Mouse (Mus musculus): ENCODE measurements around the gene Olfr331. TPM values are rescaled to one million over a fixed set of nuclear protein-coding genes. Genes with fewer than 3 reads are reported as not detected.

The Olfr331 gene
- polyA plus RNA-seq (2017; shearing (Covaris generic)) = not detected

DNA sequence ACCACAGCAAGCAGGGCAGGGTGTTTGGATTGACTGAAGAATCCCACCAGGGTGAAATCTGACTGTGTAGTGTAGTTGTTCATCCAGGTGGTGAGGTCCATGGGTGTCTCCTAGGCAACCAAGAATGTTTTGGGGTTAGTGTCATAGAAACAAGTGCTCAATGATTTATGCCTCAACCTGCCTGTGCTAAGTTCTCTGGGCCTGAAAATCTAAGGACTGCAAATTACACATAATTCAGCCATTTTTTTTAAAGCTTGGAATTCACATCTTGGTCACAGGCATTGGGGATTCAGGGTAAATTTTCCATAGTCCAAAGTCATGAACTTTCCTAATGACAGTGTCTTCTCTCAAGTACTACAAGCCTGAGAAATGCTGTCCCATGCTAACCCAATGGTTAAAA, at the start of gene Olfr331:
Olfr331 (minus strand) TSS at position 101 of the 400 bp plus-strand sequence.

GRCm38 (mm10) chr11:58546322-58546721, 44.0 kb upstream of the Olfr331 start, which contains the start of gene Olfr329-ps:
Gene Olfr329-ps, minus strand, starts transcription at chr11:58546422.

GRCm38 (mm10) chr11:58534736-58535135, 32.4 kb upstream of the Olfr331 start, which contains the start of gene Olfr330:
Gene Olfr330, minus strand, starts transcription at chr11:58534836.

GRCm38 (mm10) chr11:58492455-58492854, 9.9 kb downstream of the Olfr331 start, which contains the start of gene Olfr332:
Gene Olfr332, minus strand, starts transcription at chr11:58492555.

DNA sequence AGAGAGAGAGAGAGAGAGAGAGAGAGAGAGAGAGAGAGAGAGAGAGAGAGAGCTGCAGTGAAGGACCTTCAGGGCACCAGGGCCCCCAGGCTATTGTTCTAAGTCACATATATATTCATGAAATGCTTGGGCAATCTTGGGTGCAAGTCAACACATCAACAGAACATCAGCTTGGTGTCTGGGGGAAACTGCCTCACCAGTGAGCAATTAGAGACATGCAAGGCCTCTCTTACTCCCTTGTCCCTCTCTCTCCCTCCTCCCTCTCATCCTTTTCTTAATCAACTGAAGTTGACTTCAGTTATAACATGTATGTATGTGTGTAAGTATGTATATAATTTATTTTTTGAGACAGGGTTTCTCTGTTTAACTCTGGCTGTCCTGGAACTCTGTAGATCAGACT, 40.2 kb downstream of the Olfr331 start, which contains the start of gene Olfr30:
Olfr30 (minus strand) TSS at position 101 of the 400 bp plus-strand sequence.

DNA sequence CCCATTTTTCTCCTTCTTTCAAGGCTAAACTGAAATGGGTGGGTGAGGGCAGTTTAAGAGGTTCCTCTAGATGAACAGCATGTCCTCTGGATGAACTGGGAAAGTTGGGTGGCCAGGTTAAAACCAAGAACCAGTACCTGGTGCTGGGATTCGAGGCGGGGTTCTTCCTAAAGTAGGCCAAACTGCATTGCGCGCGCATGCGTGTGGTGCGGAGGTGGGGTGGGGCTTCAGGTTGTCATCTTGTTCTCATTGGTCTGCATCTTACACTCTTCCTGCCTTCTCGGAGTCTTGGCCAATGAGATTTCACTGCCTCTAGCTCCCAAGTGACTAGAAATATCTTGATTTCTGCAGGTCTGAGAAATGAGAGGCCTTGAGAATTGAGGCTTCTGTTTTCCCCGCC, 49.6 kb downstream of the Olfr331 start, which contains the start of gene Lypd9:
Lypd9 (minus strand) TSS at position 165 of the 400 bp plus-strand sequence.

Other genes starting within 250 kb of the Olfr331 start
- gene 4930438A08Rik, start 227.8 kb downstream of the Olfr331 start, polyA plus RNA-seq (2017; shearing (Covaris generic)) = not detected
- 28.5 TPM for gene Zfp692, start 195.5 kb downstream of the Olfr331 start, polyA plus RNA-seq (2017; shearing (Covaris generic))
- 48.2 TPM for gene Zfp672, start 172.2 kb downstream of the Olfr331 start, polyA plus RNA-seq (2017; shearing (Covaris generic))
- 30.7 TPM for gene Sh3bp5l, start 171.8 kb downstream of the Olfr331 start, polyA plus RNA-seq (2017; shearing (Covaris generic))
- not detected for gene Lypd8, start 123.5 kb downstream of the Olfr331 start, polyA plus RNA-seq (2017; shearing (Covaris generic))
- gene 1810065E05Rik, start 81.5 kb downstream of the Olfr331 start, polyA plus RNA-seq (2017; shearing (Covaris generic)) = not detected
- gene Gm12253, start 70.0 kb downstream of the Olfr331 start, polyA plus RNA-seq (2017; shearing (Covaris generic)) = not detected
- not detected for gene Lypd9, start 49.6 kb downstream of the Olfr331 start, polyA plus RNA-seq (2017; shearing (Covaris generic))
- not detected for gene Olfr30, start 40.3 kb downstream of the Olfr331 start, polyA plus RNA-seq (2017; shearing (Covaris generic))
- gene Olfr332, start 10.0 kb downstream of the Olfr331 start, polyA plus RNA-seq (2017; shearing (Covaris generic)) = not detected
- not detected for gene Olfr330, start 32.3 kb upstream of the Olfr331 start, polyA plus RNA-seq (2017; shearing (Covaris generic))
- gene Olfr329-ps, start 43.9 kb upstream of the Olfr331 start, polyA plus RNA-seq (2017; shearing (Covaris generic)) = not detected
- gene Olfr328, start 53.1 kb upstream of the Olfr331 start, polyA plus RNA-seq (2017; shearing (Covaris generic)) = not detected
- 0.26 TPM for gene Olfr224, start 68.0 kb upstream of the Olfr331 start, polyA plus RNA-seq (2017; shearing (Covaris generic))
- gene Olfr325, start 75.2 kb upstream of the Olfr331 start, polyA plus RNA-seq (2017; shearing (Covaris generic)) = not detected
- not detected for gene Olfr324, start 92.5 kb upstream of the Olfr331 start, polyA plus RNA-seq (2017; shearing (Covaris generic))
- gene 2210407C18Rik, start 113.5 kb upstream of the Olfr331 start, polyA plus RNA-seq (2017; shearing (Covaris generic)) = not detected
- not detected for gene Olfr323, start 127.9 kb upstream of the Olfr331 start, polyA plus RNA-seq (2017; shearing (Covaris generic))
- gene Trim58, start 137.9 kb upstream of the Olfr331 start, polyA plus RNA-seq (2017; shearing (Covaris generic)) = not detected
- not detected for gene Olfr322, start 156.2 kb upstream of the Olfr331 start, polyA plus RNA-seq (2017; shearing (Covaris generic))
- gene Olfr320, start 178.5 kb upstream of the Olfr331 start, polyA plus RNA-seq (2017; shearing (Covaris generic)) = not detected
- gene Olfr319, start 196.6 kb upstream of the Olfr331 start, polyA plus RNA-seq (2017; shearing (Covaris generic)) = not detected
- gene Olfr318, start 221.4 kb upstream of the Olfr331 start, polyA plus RNA-seq (2017; shearing (Covaris generic)) = not detected
- not detected for gene Olfr317, start 236.6 kb upstream of the Olfr331 start, polyA plus RNA-seq (2017; shearing (Covaris generic))